Mouse (Mus musculus): ENCODE results near the gene Gucy2e.

DNA sequence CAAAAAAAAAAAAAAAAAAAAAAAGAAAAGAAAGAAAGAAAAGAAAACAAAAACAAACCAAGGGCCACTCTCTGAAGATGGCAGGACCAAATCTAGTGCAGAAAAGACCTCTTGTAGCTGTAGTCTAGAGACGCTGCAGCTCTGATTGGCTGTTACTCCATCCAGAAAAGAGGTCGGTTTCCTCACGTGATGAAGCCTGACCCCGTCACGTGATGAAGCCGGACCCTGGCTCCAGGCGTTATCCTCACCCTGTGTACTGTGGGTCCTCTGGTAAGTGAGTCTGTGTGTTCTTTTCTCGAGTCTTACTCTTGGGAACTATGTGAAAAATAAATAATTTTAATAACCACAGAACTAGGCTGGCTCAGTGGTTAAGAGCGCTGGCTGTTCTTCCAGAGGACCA, 28.6 kb upstream of the Gucy2e start:
- TF ChIP-seq CTCF (IDR thresholded peaks at IDR 0.05; ENCODE audit: low read depth) (no peak), EP300 (IDR thresholded peaks at IDR 0.05; ENCODE audit: low read depth) (no peak)

Data from heart, postnatal 0 days (tissue).